Mouse (Mus musculus) heart, postnatal 0 days (tissue): ENCODE measurements at regions not wholly inside any gene's neighbourhood (a gene's known extent, or its start where the extent isn't known, plus 50 kb on each side); places are given as distances from the start of the nearest gene placed in this dataset.

Source experiments
- ATAC-seq: fragments of 200-750 bp; cut with Nextera tagmentation; 2 replicates; pipeline ENCODE4 v1.8.0; 2017; ENCODE audit warnings: low read depth, moderate number of reproducible peaks, moderate library complexity; ENCODE audit not compliant: insufficient read depth
- DNase-seq: peaks from one replicate; pipeline ENCODE4 v3.0.0-alpha.2; 2016; ENCODE audit warnings: low spot score
- H3K27ac ChIP-seq: fragments of 300-500 bp; sonication (generic); 2 replicates; pipeline ENCODE4 v1.5.1; 2014; ENCODE audit warnings: low read depth, mild to moderate bottlenecking
- H3K27me3 ChIP-seq: fragments of 300-500 bp; sonication (generic); 2 replicates; pipeline ENCODE4 v1.6.1; 2014; ENCODE audit warnings: low read length, mixed read lengths; ENCODE audit not compliant: control insufficient read depth, insufficient read depth
- H3K36me3 ChIP-seq: fragments of 300-500 bp; sonication (generic); replicated peaks from 2 replicates; pipeline ENCODE4 v1.6.1; 2014; ENCODE audit warnings: low read length, mixed read lengths; ENCODE audit not compliant: control insufficient read depth, insufficient read depth
- H3K4me1 ChIP-seq: fragments of 300-500 bp; sonication (generic); 2 replicates; pipeline ENCODE4 v1.6.1; 2014; ENCODE audit warnings: antibody characterized with exemption; ENCODE audit not compliant: control insufficient read depth, insufficient read depth
- H3K4me2 ChIP-seq: fragments of 300-500 bp; sonication (generic); 2 replicates; pipeline ENCODE4 v1.6.1; 2014; ENCODE audit warnings: low read depth, mild to moderate bottlenecking, low read length, moderate library complexity
- H3K4me3 ChIP-seq: fragments of 300-500 bp; sonication (generic); 2 replicates; pipeline ENCODE4 v1.5.1; 2014; ENCODE audit warnings: low read depth, low read length
- H3K9ac ChIP-seq: fragments of 300-500 bp; sonication (generic); replicated peaks from 2 replicates; pipeline ENCODE4 v1.6.1; 2014; ENCODE audit warnings: low read depth, low read length, mixed read lengths
- H3K9me3 ChIP-seq: fragments of 300-500 bp; sonication (generic); replicated peaks from 2 replicates; pipeline ENCODE4 v1.6.1; 2016; ENCODE audit warnings: low read length; ENCODE audit not compliant: control insufficient read depth
- CTCF ChIP-seq: IDR thresholded peaks from 2 replicates; pipeline ENCODE4 v1.5.1; 2016; ENCODE audit warnings: antibody characterized with exemption, control low read depth, low read depth
- EP300 ChIP-seq: IDR thresholded peaks from 2 replicates; pipeline ENCODE4 v1.6.1; 2016; ENCODE audit warnings: antibody characterized with exemption, low read depth
- WGBS: fragments of 180-500 bp; shearing (Covaris S2); extraction: QIAGEN DNeasy Blood & Tissue Kit; methylation state at CpG from one replicate; pipeline ENCODE4 v1.1.7; 2014; 5-methylcytosine and 5-hydroxymethylcytosine counted together

- Histone ChIP-seq H3K27me3 (no peaks in the 10 kb centered on the region), H3K9me3 (no peaks in the 10 kb centered on the region), H3K27ac (no peak overlapping the region), H3K9ac (no peak overlapping the region), H3K4me3 (no peak overlapping the region), H3K36me3 (no peaks in the 10 kb centered on the region), H3K4me1 (no peaks in the 10 kb centered on the region), H3K4me2 (no peak overlapping the region)
- ATAC-seq (no peak), DNase-seq (no peak)
- 49% methylated on average over 6 of the region's 6 CpGs for WGBS
- TF ChIP-seq CTCF (no peak), EP300 (no peak)
Measured at GRCm38 (mm10) chr14:60439106-60439505, 66.0 kb downstream of the Amer2 start.

- no peak overlapping the region for H3K4me3 ChIP-seq
- TF ChIP-seq CTCF, result no peak
- no peak for TF ChIP-seq EP300
- H3K27me3 ChIP-seq, result no peaks in the 10 kb centered on the region
- H3K9ac ChIP-seq, result no peak overlapping the region
- no peak for ATAC-seq
- no peak overlapping the region for H3K27ac ChIP-seq
- DNase-seq, result no peak
- H3K4me1 ChIP-seq, result no peaks in the 10 kb centered on the region
- H3K4me2 ChIP-seq, result no peak overlapping the region
- H3K9me3 ChIP-seq, result no peaks in the 10 kb centered on the region
- H3K36me3 ChIP-seq, result no peaks in the 10 kb centered on the region
- WGBS, result 76% methylated on average over 7 of the region's 7 CpGs
Measured at GRCm38 (mm10) chr14:60443821-60444551, 70.9 kb downstream of the Amer2 start.

- Histone ChIP-seq H3K4me2 (no peak overlapping the region), H3K4me1 (no peaks in the 10 kb centered on the region), H3K9ac (no peak overlapping the region), H3K27me3 (no peaks in the 10 kb centered on the region), H3K36me3 (no peaks in the 10 kb centered on the region), H3K27ac (no peak overlapping the region), H3K9me3 (no peaks in the 10 kb centered on the region), H3K4me3 (no peak overlapping the region)
- 45% methylated on average over 3 of the region's 3 CpGs for WGBS
- TF ChIP-seq EP300 (no peak), CTCF (no peak)
- ATAC-seq, result no peak
- no peak for DNase-seq
Measured at GRCm38 (mm10) chr14:60444552-60444937, 71.5 kb downstream of the Amer2 start.

GRCm38 (mm10) chr14:60446037-60446436, 73.0 kb downstream of the Amer2 start:
- 80% methylated on average over 6 of the region's 6 CpGs for WGBS
- Histone ChIP-seq H3K4me1 (no peaks in the 10 kb centered on the region), H3K4me2 (no peak overlapping the region), H3K4me3 (no peak overlapping the region), H3K36me3 (no peaks in the 10 kb centered on the region), H3K27me3 (no peaks in the 10 kb centered on the region), H3K27ac (no peak overlapping the region), H3K9me3 (no peaks in the 10 kb centered on the region), H3K9ac (no peak overlapping the region)
- TF ChIP-seq EP300 (no peak), CTCF (no peak)
- DNase-seq, result no peak
- no peak for ATAC-seq

DNA sequence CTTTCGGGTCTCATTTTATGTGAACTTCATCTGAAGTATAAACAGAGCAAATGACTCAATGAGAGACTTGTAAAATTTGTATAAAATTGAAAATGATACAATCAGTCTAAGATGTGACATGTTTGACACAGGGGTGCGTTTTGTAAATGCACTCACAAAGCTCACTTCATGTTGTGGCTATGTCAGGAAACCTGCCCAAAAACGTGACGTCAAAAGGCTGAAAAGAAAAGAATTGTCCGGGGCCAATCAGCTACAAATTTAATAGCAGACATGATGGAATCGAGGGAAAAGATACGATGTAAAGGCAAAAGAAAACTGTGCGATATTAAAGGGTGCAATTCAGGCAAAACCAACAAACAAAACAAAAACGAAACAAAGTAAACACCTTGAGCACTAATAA, 78.2 kb downstream of the Amer2 start:
- no peak for DNase-seq
- no peaks in the 10 kb centered on the region for H3K9me3 ChIP-seq
- no peak overlapping the region for H3K4me2 ChIP-seq
- no peak overlapping the region for H3K27ac ChIP-seq
- no peak overlapping the region for H3K9ac ChIP-seq
- H3K4me1 ChIP-seq, result no peaks in the 10 kb centered on the region
- TF ChIP-seq EP300 (no peak), CTCF (no peak)
- no peak overlapping the region for H3K4me3 ChIP-seq
- ATAC-seq, result no peak
- no peaks in the 10 kb centered on the region for H3K27me3 ChIP-seq
- 83% methylated on average over 9 of the region's 9 CpGs for WGBS
- no peaks in the 10 kb centered on the region for H3K36me3 ChIP-seq

GRCm38 (mm10) chr14:60451684-60452083, 78.6 kb downstream of the Amer2 start:
- H3K27me3 ChIP-seq, result no peaks in the 10 kb centered on the region
- no peak overlapping the region for H3K9ac ChIP-seq
- H3K27ac ChIP-seq, result no peak overlapping the region
- H3K9me3 ChIP-seq, result no peaks in the 10 kb centered on the region
- WGBS, result 75% methylated on average over 7 of the region's 7 CpGs
- no peak overlapping the region for H3K4me2 ChIP-seq
- no peak overlapping the region for H3K4me3 ChIP-seq
- DNase-seq (no peak), ATAC-seq (no peak)
- H3K4me1 ChIP-seq, result no peaks in the 10 kb centered on the region
- no peak for TF ChIP-seq EP300
- no peak for TF ChIP-seq CTCF
- no peaks in the 10 kb centered on the region for H3K36me3 ChIP-seq
